Mouse (Mus musculus): ENCODE measurements around the gene Lemd1. TPM values are rescaled to one million over a fixed set of nuclear protein-coding genes. Genes with fewer than 3 reads are reported as not detected.

Gene Lemd1
- polyA plus RNA-seq, 1 experiment from 2014 or later = 18.0 TPM

DNA sequence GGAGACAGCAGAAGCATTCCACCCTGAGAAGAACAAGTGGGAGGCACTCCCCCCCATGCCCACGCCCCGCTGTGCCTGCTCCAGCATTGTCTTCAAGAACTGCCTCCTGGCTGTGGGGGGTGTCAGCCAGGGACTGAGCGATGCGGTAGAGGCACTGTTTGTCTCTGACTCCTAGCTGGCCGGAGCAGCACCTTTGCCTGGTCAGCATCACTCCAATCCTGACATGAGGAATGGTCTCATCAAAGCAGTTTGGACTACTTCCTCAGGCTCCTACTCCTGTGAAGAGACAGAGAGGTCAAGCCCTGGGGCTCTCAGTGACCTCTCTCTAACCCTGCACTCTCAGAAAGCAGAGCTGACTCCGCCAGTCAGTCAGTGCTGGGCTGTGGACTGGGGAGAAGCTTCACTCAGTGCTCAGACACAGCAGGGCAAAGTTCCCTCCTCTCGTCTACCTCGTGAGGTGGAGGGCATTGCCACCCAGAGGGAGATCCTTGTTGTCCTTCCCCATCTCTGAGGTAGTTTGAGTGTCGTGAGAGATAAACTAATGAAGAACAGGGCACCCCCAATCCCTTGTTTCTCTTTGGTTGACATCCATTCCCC is 113.5 kb downstream of the Lemd1 start:
- Histone ChIP-seq H3K9ac (ENCODE audit: low read depth, low read length) (no peak overlapping the region), H3K4me3 (ENCODE audit: low read depth, low read length) (no peak overlapping the region), H3K27ac (ENCODE audit: low read length) (no peak overlapping the region), H3K4me1 (ENCODE audit: control insufficient read depth, insufficient read depth, low read length) (peaks cover 14% of the 10 kb centered on the region), H3K36me3 (ENCODE audit: control insufficient read depth, insufficient read depth, low read length) (no peaks in the 10 kb centered on the region), H3K9me3 (replicated peaks; ENCODE audit: control insufficient read depth, low read length, poor library complexity, severe bottlenecking) (no peaks in the 10 kb centered on the region), H3K4me2 (ENCODE audit: low read length) (no peak overlapping the region), H3K27me3 (ENCODE audit: control insufficient read depth, insufficient read depth, low read depth, low read length) (no peaks in the 10 kb centered on the region)
- WGBS = 61% methylated on average over 9 of the region's 9 CpGs
- ATAC-seq = no peak

GRCm38 (mm10) chr1:132306160-132306559 is 114.9 kb downstream of the Lemd1 start:
- Histone ChIP-seq H3K9me3 (replicated peaks; ENCODE audit: control insufficient read depth, low read length, poor library complexity, severe bottlenecking) (no peaks in the 10 kb centered on the region), H3K4me1 (ENCODE audit: control insufficient read depth, insufficient read depth, low read length) (peaks cover 9% of the 10 kb centered on the region), H3K36me3 (ENCODE audit: control insufficient read depth, insufficient read depth, low read length) (no peaks in the 10 kb centered on the region), H3K4me2 (ENCODE audit: low read length) (no peak overlapping the region), H3K27me3 (ENCODE audit: control insufficient read depth, insufficient read depth, low read depth, low read length) (no peaks in the 10 kb centered on the region), H3K9ac (ENCODE audit: low read depth, low read length) (no peak overlapping the region), H3K27ac (ENCODE audit: low read length) (no peak overlapping the region), H3K4me3 (ENCODE audit: low read depth, low read length) (no peak overlapping the region)
- ATAC-seq = peak; percentile 14; the same call in 1 of the 2 replicates
- 46% methylated on average over 4 of the region's 4 CpGs for WGBS

GRCm38 (mm10) chr1:132306808-132307207 is 115.6 kb downstream of the Lemd1 start:
- ATAC-seq = no peak
- 19% methylated on average over 4 of the region's 4 CpGs for WGBS
- Histone ChIP-seq H3K4me2 (ENCODE audit: low read length) (no peak overlapping the region), H3K36me3 (ENCODE audit: control insufficient read depth, insufficient read depth, low read length) (no peaks in the 10 kb centered on the region), H3K9ac (ENCODE audit: low read depth, low read length) (no peak overlapping the region), H3K27ac (ENCODE audit: low read length) (no peak overlapping the region), H3K27me3 (ENCODE audit: control insufficient read depth, insufficient read depth, low read depth, low read length) (no peaks in the 10 kb centered on the region), H3K9me3 (replicated peaks; ENCODE audit: control insufficient read depth, low read length, poor library complexity, severe bottlenecking) (no peaks in the 10 kb centered on the region), H3K4me1 (ENCODE audit: control insufficient read depth, insufficient read depth, low read length) (peaks cover 6% of the 10 kb centered on the region; the same call in 1 of the 2 replicates), H3K4me3 (ENCODE audit: low read depth, low read length) (no peak overlapping the region)

GRCm38 (mm10) chr1:132307962-132308361 is 116.7 kb downstream of the Lemd1 start:
- no peak overlapping the region for H3K27ac ChIP-seq (ENCODE audit: low read length)
- 88% methylated on average over 6 of the region's 6 CpGs for WGBS
- ATAC-seq = no peak
- no peak overlapping the region for H3K9ac ChIP-seq (ENCODE audit: low read depth, low read length)
- no peaks in the 10 kb centered on the region for H3K9me3 ChIP-seq (replicated peaks; ENCODE audit: control insufficient read depth, low read length, poor library complexity, severe bottlenecking)
- H3K27me3 ChIP-seq (ENCODE audit: control insufficient read depth, insufficient read depth, low read depth, low read length) = no peaks in the 10 kb centered on the region
- H3K4me3 ChIP-seq (ENCODE audit: low read depth, low read length) = no peak overlapping the region
- peaks cover under 1% of the 10 kb centered on the region; the same call in 1 of the 2 replicates for H3K4me1 ChIP-seq (ENCODE audit: control insufficient read depth, insufficient read depth, low read length)
- H3K4me2 ChIP-seq (ENCODE audit: low read length) = no peak overlapping the region
- no peaks in the 10 kb centered on the region for H3K36me3 ChIP-seq (ENCODE audit: control insufficient read depth, insufficient read depth, low read length)

DNA sequence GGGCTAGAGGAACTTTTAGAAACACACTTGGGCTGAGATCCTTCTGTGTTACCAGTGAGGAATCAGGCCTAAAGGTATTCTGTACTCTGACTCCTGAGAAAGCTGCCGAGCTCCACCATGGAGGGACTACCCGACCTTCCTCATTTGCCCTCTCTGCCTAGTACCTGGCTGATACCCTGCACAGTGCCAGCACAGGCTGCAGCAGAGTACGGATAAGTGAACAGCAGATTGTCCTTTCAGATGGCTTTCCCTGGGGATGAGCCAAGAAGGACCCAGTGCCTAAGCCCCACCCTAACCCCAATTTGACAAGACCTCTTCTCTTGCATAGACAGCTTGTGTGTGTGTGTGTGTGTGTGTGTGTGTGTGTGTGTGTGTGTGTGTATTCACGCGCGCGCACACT is 117.4 kb downstream of the Lemd1 start:
- no peaks in the 10 kb centered on the region for H3K4me1 ChIP-seq (ENCODE audit: control insufficient read depth, insufficient read depth, low read length)
- H3K36me3 ChIP-seq (ENCODE audit: control insufficient read depth, insufficient read depth, low read length) = no peaks in the 10 kb centered on the region
- no peaks in the 10 kb centered on the region for H3K9me3 ChIP-seq (replicated peaks; ENCODE audit: control insufficient read depth, low read length, poor library complexity, severe bottlenecking)
- H3K27me3 ChIP-seq (ENCODE audit: control insufficient read depth, insufficient read depth, low read depth, low read length) = no peaks in the 10 kb centered on the region
- no peak overlapping the region for H3K4me3 ChIP-seq (ENCODE audit: low read depth, low read length)
- no peak for ATAC-seq
- WGBS = 92% methylated on average over 7 of the region's 7 CpGs
- no peak overlapping the region for H3K27ac ChIP-seq (ENCODE audit: low read length)
- no peak overlapping the region for H3K9ac ChIP-seq (ENCODE audit: low read depth, low read length)
- H3K4me2 ChIP-seq (ENCODE audit: low read length) = no peak overlapping the region

MicroRNAs within 50 kb of the gene (microRNA counts, 519-probe panel; counts per million panel counts)
- 3,369 counts per million, percentile 93 among the panel's probes with 10 or more counts for microRNA mmu-miR-135b

Small RNA genes lying within 50 kb of the gene (microRNA-seq; reads per million reads assigned to microRNA genes)
- 14,352 reads per million, percentile 97 among the genes with 10 or more reads in this experiment for gene Mir135b

Other genes starting within 250 kb of the Lemd1 start
- 2.3 and 2.7 TPM in 2 replicates for gene Slc45a3, start 228.5 kb upstream of the Lemd1 start, polyA plus RNA-seq (2015; fragmentation: Nextera tagmentation; extraction: Ambion mirVana)
- gene Elk4, start 183.8 kb upstream of the Lemd1 start, polyA plus RNA-seq (2015; fragmentation: Nextera tagmentation; extraction: Ambion mirVana) = 8.1 and 8.7 TPM in 2 replicates
- gene Mfsd4a, start 123.4 kb upstream of the Lemd1 start, polyA plus RNA-seq (2015; fragmentation: Nextera tagmentation; extraction: Ambion mirVana) = 7.7 and 10.4 TPM in 2 replicates
- gene Cdk18, start 51.7 kb upstream of the Lemd1 start, polyA plus RNA-seq (2015; fragmentation: Nextera tagmentation; extraction: Ambion mirVana) = 1.7 and 2.4 TPM in 2 replicates
- gene AC124108.1, start within 50 bp of the Lemd1 start, polyA plus RNA-seq (2015; fragmentation: Nextera tagmentation; extraction: Ambion mirVana) = 2.8 and 4.0 TPM in 2 replicates
- 0.28 and 0.63 TPM in 2 replicates for gene Gm10188, start 38.3 kb downstream of the Lemd1 start, polyA plus RNA-seq (2015; fragmentation: Nextera tagmentation; extraction: Ambion mirVana)
- 8.3 and 10.8 TPM in 2 replicates for gene Klhdc8a, start 107.2 kb downstream of the Lemd1 start, polyA plus RNA-seq (2015; fragmentation: Nextera tagmentation; extraction: Ambion mirVana)
- 19.8 and 22.0 TPM in 2 replicates for gene Nuak2, start 124.7 kb downstream of the Lemd1 start, polyA plus RNA-seq (2015; fragmentation: Nextera tagmentation; extraction: Ambion mirVana)
- 33.3 and 38.1 TPM in 2 replicates for gene Tmcc2, start 199.8 kb downstream of the Lemd1 start, polyA plus RNA-seq (2015; fragmentation: Nextera tagmentation; extraction: Ambion mirVana)
- gene Dstyk, start 226.1 kb downstream of the Lemd1 start, polyA plus RNA-seq (2015; fragmentation: Nextera tagmentation; extraction: Ambion mirVana) = 10.3 and 10.5 TPM in 2 replicates

Data from midbrain, embryonic 16.5 days (tissue).